Mouse (Mus musculus) spleen, adult 2 months (tissue): ENCODE measurements at regions not wholly inside any gene's neighbourhood (a gene's known extent, or its start where the extent isn't known, plus 50 kb on each side); places are given as distances from the start of the nearest gene placed in this dataset.

Experiments
- CTCF ChIP-seq: fragments of 200-500 bp; IDR thresholded peaks from 2 replicates; pipeline ENCODE4 v1.5.1; 2011; ENCODE audit warnings: mild to moderate bottlenecking, inconsistent platforms; ENCODE audit not compliant: insufficient read depth, insufficient read length, insufficient replicate concordance; ENCODE audit errors: extremely low read depth
- POLR2A ChIP-seq: fragments of 200-500 bp; IDR thresholded peaks from 2 replicates; pipeline ENCODE4 v1.6.1; 2011; ENCODE audit warnings: low read depth, low read length, inconsistent platforms

DNA sequence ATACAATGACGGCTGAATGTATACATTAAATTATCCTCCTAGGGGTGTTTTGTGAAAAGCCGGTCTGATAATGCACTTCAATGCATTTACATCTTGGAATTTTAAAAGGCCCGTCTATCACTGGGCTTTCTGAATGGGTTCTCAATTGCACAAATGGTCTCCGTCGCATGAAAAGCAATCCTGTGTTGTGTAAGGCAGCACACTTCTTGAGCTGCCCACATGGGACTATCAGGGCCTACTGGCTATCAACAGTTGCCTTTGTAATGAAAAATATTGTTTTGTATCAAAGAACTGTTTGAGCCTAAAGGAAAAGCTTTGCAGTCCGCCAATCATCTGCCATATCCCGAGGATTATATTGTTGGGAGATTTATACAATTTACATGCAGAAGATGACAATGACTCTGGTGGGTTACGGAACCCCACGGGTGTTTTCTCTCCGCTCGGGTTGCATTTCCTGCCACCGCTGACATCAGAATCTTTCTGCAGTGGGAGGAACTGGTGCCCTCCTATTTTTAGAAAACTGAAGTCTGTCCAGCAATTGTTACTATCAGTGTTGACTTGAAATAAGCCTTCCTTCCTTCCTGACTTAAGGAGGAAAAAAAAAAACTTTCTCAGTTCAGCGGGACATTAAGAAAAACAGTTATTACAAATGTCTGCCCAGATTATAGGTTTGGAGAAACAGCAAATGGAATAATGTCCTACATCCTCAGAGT, 118.7 kb downstream of the Tmem26 start:
- TF ChIP-seq POLR2A (no peak), CTCF (no peak)
